Mouse (Mus musculus): ENCODE data around the gene Rnf40.

GRCm38 (mm10) chr7:127614891-127615843 lies 26.6 kb downstream of the Rnf40 start, which contains the start of gene Zfp629:
- no peak for TF ChIP-seq GATA1 (IDR thresholded peaks at IDR 0.05; ENCODE audit: low read length)
- TF ChIP-seq TAL1 (IDR thresholded peaks at IDR 0.05; ENCODE audit: low read length): no peak

Measured in erythroblast, embryonic 14.5 days (primary cell).